Comparison of ENCODE assay signal across 11 mouse cellular contexts in genomic region chr13:58560497-58561138, GRCm38 (mm10). TPM values are rescaled to one million over a fixed set of nuclear protein-coding genes. Genes with fewer than 3 reads are reported as not detected.
DNase-seq lines count a peak whose midpoint lies in the region; ATAC-seq lines count a peak whose summit lies in the region.
"Had no signal": no experiment of that assay in that cellular context is flagged by ENCODE, and none has a peak within 500 bp of the region (broad histone marks: within the 10 kb centered on the region; RNA-seq: fewer than 3 reads in every experiment).

No protein-coding gene starts in this region.

- no peaks in the 10 kb centered on the region for H3K4me1 ChIP-seq in hindbrain, embryonic 14.5 days (replicated peaks; ENCODE audit: control insufficient read depth, insufficient read depth, low read length)
- H3K4me1 ChIP-seq in hindbrain, embryonic 11.5 days (replicated peaks; ENCODE audit: control insufficient read depth, insufficient read depth, low read length), result no peaks in the 10 kb centered on the region

- no peak overlapping the region for H3K4me2 ChIP-seq in hindbrain, embryonic 14.5 days (replicated peaks)
- H3K4me2 ChIP-seq in hindbrain, embryonic 11.5 days (replicated peaks; ENCODE audit: low read depth, low read length), result no peak overlapping the region

- H3K36me3 ChIP-seq in hindbrain, embryonic 14.5 days (replicated peaks; ENCODE audit: control insufficient read depth, insufficient read depth), result no peaks in the 10 kb centered on the region
- H3K36me3 ChIP-seq in hindbrain, embryonic 11.5 days (ENCODE audit: control insufficient read depth, insufficient read depth, low read length), result no peaks in the 10 kb centered on the region

- intact Hi-C loops in left cerebral cortex, postnatal 36 days (cut with DNase I), result no loop called here
- intact Hi-C loops in gastrocnemius, postnatal 36 days (cut with DNase I), result no loop called here

- H3K9me3 ChIP-seq in hindbrain, embryonic 14.5 days (ENCODE audit: control insufficient read depth, low read length), result no peaks in the 10 kb centered on the region
- H3K9me3 ChIP-seq in hindbrain, embryonic 11.5 days (ENCODE audit: control insufficient read depth, low read length), result no peaks in the 10 kb centered on the region

- peak; percentile 67 for DNase-seq in hindbrain, embryonic 14.5 days (ENCODE audit: low spot score)
- no peak for DNase-seq in hindbrain, embryonic 11.5 days (ENCODE audit: low spot score)
- peak; percentile 38 to 61 for DNase-seq in frontal cortex, adult 2 months (ENCODE audit: extremely low spot score in 1 of 2, low spot score in 1 of 2)
- DNase-seq in left cerebral cortex, postnatal 36 days (ENCODE audit: low spot score in 2 of 2), result peak; percentile 53 to 60
- DNase-seq in right cerebral cortex, postnatal 14 days, result peak; percentile 52
- no peak for DNase-seq in kidney, postnatal 25 days
- DNase-seq in gastrocnemius, postnatal 36 days, result no peak
- DNase-seq in adrenal gland, adult (ENCODE audit: inconsistent age in 2 of 2, low spot score in 1 of 2), result no peak
- DNase-seq: adrenal gland, postnatal 10 days had no signal

- WGBS in hindbrain, embryonic 14.5 days, result 56% methylated on average over 15 of the region's 15 CpGs
- 79% methylated on average over 15 of the region's 15 CpGs for WGBS in hindbrain, embryonic 11.5 days

- no peak overlapping the region for H3K4me3 ChIP-seq in hindbrain, embryonic 14.5 days (replicated peaks; ENCODE audit: low read length)
- H3K4me3 ChIP-seq in hindbrain, embryonic 11.5 days (ENCODE audit: low read depth, low read length), result no peak overlapping the region

- no peak overlapping the region for H3K27ac ChIP-seq in hindbrain, embryonic 14.5 days
- no peak overlapping the region for H3K27ac ChIP-seq in hindbrain, embryonic 11.5 days (ENCODE audit: low read depth, low read length)

- ATAC-seq in hindbrain, embryonic 14.5 days (ENCODE audit: low FRiP score), result peak; percentile 79; the same call in 1 of the 2 replicates
- no peak for ATAC-seq in hindbrain, embryonic 11.5 days (ENCODE audit: low FRiP score)

- H3K27me3 ChIP-seq in hindbrain, embryonic 14.5 days (ENCODE audit: control insufficient read depth, insufficient read depth, low read length), result no peaks in the 10 kb centered on the region
- H3K27me3 ChIP-seq in hindbrain, embryonic 11.5 days (ENCODE audit: control insufficient read depth, insufficient read depth, low read length), result no peaks in the 10 kb centered on the region

- H3K9ac ChIP-seq in hindbrain, embryonic 14.5 days, result no peak overlapping the region
- H3K9ac ChIP-seq in hindbrain, embryonic 11.5 days (ENCODE audit: low read depth, low read length), result no peak overlapping the region

RNA-seq across cellular contexts. Expression of gene Slc28a3, which starts 50.1 kb away (rescaled TPM):
- polyA plus RNA-seq in hindbrain, embryonic 14.5 days (2014; fragmentation: Nextera tagmentation; extraction: Ambion mirVana), result not detected in 2 replicates
- 0.08 TPM in 1 of 2 replicates, not detected in the other for polyA plus RNA-seq in hindbrain, embryonic 11.5 days (2014; fragmentation: Nextera tagmentation; extraction: Ambion mirVana)
- polyA plus RNA-seq in frontal cortex, adult 2 months (2012; rRNA removed), result 0.06 TPM in 1 of 2 replicates, not detected in the other
- total RNA-seq in left cerebral cortex, postnatal 36 days (2021), result under 1 TPM in 1 of 2 experiments, not detected in 1; 0.09 TPM
- total RNA-seq in gastrocnemius, postnatal 36 days (2021), result not detected
- total RNA-seq: adrenal gland, postnatal 10 days; gastrocnemius, postnatal 4 days had no signal
- polyA plus RNA-seq: neural tube, embryonic 11.5 days had no signal

Comparison
In these comparisons a context has a peak if more than half of its experiments do, and no peak if none do; other contexts are left out.
1. DNase-seq: peak in hindbrain, embryonic 14.5 days (single experiment), frontal cortex, adult 2 months (2 of 2), left cerebral cortex, postnatal 36 days (2 of 2) and right cerebral cortex, postnatal 14 days (single experiment); none in hindbrain, embryonic 11.5 days (single experiment), kidney, postnatal 25 days (0 of 2), gastrocnemius, postnatal 36 days (0 of 2) and adrenal gland, adult (0 of 2).